Mouse (Mus musculus) limb, embryonic 10.5 days (tissue): Measurements from ENCODE around the gene Rsph3b. TPM values are rescaled to one million over a fixed set of nuclear protein-coding genes. Genes with fewer than 3 reads are reported as not detected.
"Not testable (repeated sequence)": the region's sequence is repeated elsewhere in the genome, so short reads cannot be mapped to it uniquely, and the experiment has no call there.

ENCODE experiments used
- DNase-seq: peaks from one replicate; pipeline ENCODE4 v3.0.0-alpha.2; 2017; ENCODE audit warnings: low spot score
- H3K27ac ChIP-seq: fragments of 300-500 bp; sonication (generic); 2 replicates; pipeline ENCODE4 v1.5.1; 2016; ENCODE audit warnings: mild to moderate bottlenecking
- H3K27me3 ChIP-seq: fragments of 300-500 bp; sonication (generic); 2 replicates; pipeline ENCODE4 v1.6.1; 2016; ENCODE audit warnings: low read depth, mild to moderate bottlenecking; ENCODE audit not compliant: poor library complexity, severe bottlenecking
- H3K36me3 ChIP-seq: fragments of 300-500 bp; sonication (generic); 2 replicates; pipeline ENCODE4 v1.6.1; 2016; ENCODE audit warnings: mild to moderate bottlenecking, moderate library complexity
- H3K4me1 ChIP-seq: fragments of 300-500 bp; sonication (generic); 2 replicates; pipeline ENCODE4 v1.6.1; 2016
- H3K4me3 ChIP-seq: fragments of 300-500 bp; sonication (generic); 2 replicates; pipeline ENCODE4 v1.5.1; 2016; ENCODE audit warnings: mild to moderate bottlenecking, moderate library complexity
- H3K9me3 ChIP-seq: fragments of 300-500 bp; sonication (generic); replicated peaks from 2 replicates; pipeline ENCODE4 v1.6.1; 2016; ENCODE audit warnings: mild to moderate bottlenecking
- WGBS: fragments of 180-500 bp; shearing (Covaris S2); methylation state at CpG from one replicate; pipeline ENCODE4 v1.1.7; 2016; 5-methylcytosine and 5-hydroxymethylcytosine counted together
- polyA plus RNA-seq: library from polyadenylated mRNA; unstranded; fragments of >200 nt; fragmentation: Nextera tagmentation; extraction: Ambion mirVana; gene quantifications from 2 replicates; pipeline ENCODE4 v1.2.1, GENCODE M21; 2016

The Rsph3b gene
- polyA plus RNA-seq, 1 experiment from 2014 or later, result 32.1 TPM

- H3K27me3 ChIP-seq, H3K36me3 ChIP-seq, H3K4me1 ChIP-seq, H3K27ac ChIP-seq, H3K9me3 ChIP-seq, DNase-seq, H3K4me3 ChIP-seq: not testable (repeated sequence)
- WGBS, result 29% methylated on average over 1 of the region's 1 CpGs
Measured at GRCm38 (mm10) chr17:6967673-6968072, 19.2 kb upstream of the Rsph3b start.

GRCm38 (mm10) chr17:6965364-6965763 lies 16.9 kb upstream of the Rsph3b start:
- peak; percentile 38 for DNase-seq
- H3K9me3 ChIP-seq, H3K4me3 ChIP-seq, H3K4me1 ChIP-seq, H3K36me3 ChIP-seq, H3K27ac ChIP-seq, H3K27me3 ChIP-seq: not testable (repeated sequence)
- WGBS, result 17% methylated on average over 6 of the region's 6 CpGs

GRCm38 (mm10) chr17:6962936-6963335 lies 14.5 kb upstream of the Rsph3b start:
- H3K27me3 ChIP-seq, H3K27ac ChIP-seq, H3K4me3 ChIP-seq, H3K36me3 ChIP-seq, H3K4me1 ChIP-seq, H3K9me3 ChIP-seq, DNase-seq: not testable (repeated sequence)
- 82% methylated on average over 4 of the region's 4 CpGs for WGBS

GRCm38 (mm10) chr17:6962339-6962738 lies 13.9 kb upstream of the Rsph3b start:
- not testable (repeated sequence) for DNase-seq, H3K27ac ChIP-seq, H3K27me3 ChIP-seq, H3K4me3 ChIP-seq, H3K4me1 ChIP-seq, H3K9me3 ChIP-seq, H3K36me3 ChIP-seq
- 81% methylated on average over 4 of the region's 6 CpGs for WGBS

GRCm38 (mm10) chr17:6961181-6962000 lies 12.9 kb upstream of the Rsph3b start:
- H3K27ac ChIP-seq, H3K9me3 ChIP-seq, H3K27me3 ChIP-seq, H3K4me1 ChIP-seq, H3K36me3 ChIP-seq: not testable (repeated sequence)
- DNase-seq, result peak; percentile 31
- H3K4me3 ChIP-seq, result peak overlapping the region; percentile 37
- 2% methylated on average over 21 of the region's 48 CpGs for WGBS

- H3K4me1 ChIP-seq, H3K9me3 ChIP-seq, H3K27me3 ChIP-seq: not testable (repeated sequence)
- peaks cover 14% of the 10 kb centered on the region for H3K36me3 ChIP-seq
- peak; percentile 44 for DNase-seq
- WGBS, result under 1% methylated on average over 47 of the region's 51 CpGs
- H3K4me3 ChIP-seq, result peak within 1 kb of the TSS; percentile 55
- H3K27ac ChIP-seq, result peak within 1 kb of the TSS; percentile 84
Measured at GRCm38 (mm10) chr17:6960776-6961175, 12.3 kb upstream of the Rsph3b start, which contains the start of gene Tagap1. TSS of gene Tagap1 (minus strand) at chr17:6961156.

GRCm38 (mm10) chr17:6960349-6960748 lies 11.9 kb upstream of the Rsph3b start:
- WGBS, result under 1% methylated on average over 12 of the region's 12 CpGs
- H3K4me1 ChIP-seq, H3K27me3 ChIP-seq, H3K9me3 ChIP-seq, DNase-seq, H3K27ac ChIP-seq: not testable (repeated sequence)
- H3K4me3 ChIP-seq, result peak overlapping the region; percentile 55
- H3K36me3 ChIP-seq, result peaks cover 15% of the 10 kb centered on the region

- not testable (repeated sequence) for H3K27me3 ChIP-seq, H3K27ac ChIP-seq, DNase-seq, H3K9me3 ChIP-seq, H3K4me1 ChIP-seq
- WGBS, result 74% methylated on average over 5 of the region's 6 CpGs
- Histone ChIP-seq H3K4me3 (peak overlapping the region; percentile 55), H3K36me3 (peaks cover 21% of the 10 kb centered on the region)
Measured at GRCm38 (mm10) chr17:6959543-6960259, 11.2 kb upstream of the Rsph3b start.

GRCm38 (mm10) chr17:6958881-6959280 lies 10.4 kb upstream of the Rsph3b start:
- H3K9me3 ChIP-seq, DNase-seq, H3K4me1 ChIP-seq, H3K4me3 ChIP-seq, H3K27me3 ChIP-seq, H3K27ac ChIP-seq: not testable (repeated sequence)
- WGBS, result 88% methylated on average over 7 of the region's 8 CpGs
- H3K36me3 ChIP-seq, result peaks cover 24% of the 10 kb centered on the region

GRCm38 (mm10) chr17:6948769-6949228 lies 317 bp upstream of the Rsph3b start:
- not testable (repeated sequence) for DNase-seq, H3K36me3 ChIP-seq, H3K27me3 ChIP-seq, H3K9me3 ChIP-seq, H3K4me1 ChIP-seq
- H3K27ac ChIP-seq, result peak overlapping the region; percentile 85
- WGBS, result 14% methylated on average over 9 of the region's 9 CpGs
- peak overlapping the region; percentile 57 for H3K4me3 ChIP-seq

- H3K4me3 ChIP-seq, result peak overlapping the region; percentile 57
- no CpG with 5 or more reads among the region's 8 CpGs for WGBS
- not testable (repeated sequence) for H3K4me1 ChIP-seq, H3K9me3 ChIP-seq, H3K36me3 ChIP-seq, H3K27ac ChIP-seq, H3K27me3 ChIP-seq, DNase-seq
Measured at GRCm38 (mm10) chr17:6947637-6947983, 872 bp downstream of the Rsph3b start.

- not testable (repeated sequence) for H3K4me1 ChIP-seq, H3K27ac ChIP-seq, H3K9me3 ChIP-seq, DNase-seq, H3K4me3 ChIP-seq, H3K27me3 ChIP-seq, H3K36me3 ChIP-seq
- WGBS, result no CpG with 5 or more reads among the region's 4 CpGs
Measured at GRCm38 (mm10) chr17:6942560-6942959, 5.9 kb downstream of the Rsph3b start.

- not testable (repeated sequence) for H3K27me3 ChIP-seq, H3K27ac ChIP-seq, H3K4me1 ChIP-seq, H3K36me3 ChIP-seq, H3K4me3 ChIP-seq, DNase-seq, H3K9me3 ChIP-seq
- 97% methylated on average over 7 of the region's 7 CpGs for WGBS
Measured at GRCm38 (mm10) chr17:6931625-6932024, 16.9 kb downstream of the Rsph3b start.
